Mouse (Mus musculus) heart, postnatal 10 days (tissue): ENCODE results near the gene Dalrd3. TPM values are rescaled to one million over a fixed set of nuclear protein-coding genes. Genes with fewer than 3 reads are reported as not detected.

Experiments used
- DNase-seq, 2 experiments: peaks; one replicate each; pipeline ENCODE4 v3.0.0; 2021
- intact Hi-C: fragments of 180-260 bp; cut with DNase I; formaldehyde crosslinking; loops from one replicate; pipeline ENCODE4 v1.15.1; 2025
- microRNA-seq, 2 experiments: library from miRNA; unstranded; fragments of <30 nt; microRNA quantifications; one replicate each; pipeline ENCODE4 v1.2.0; 2022
- total RNA-seq, 2 experiments: library from RNA; stranded (reverse); gene quantifications; 2 replicates each; pipeline ENCODE4 v1.2.3; 2021

Dalrd3 gene
- total RNA-seq, 2 experiments from 2014 or later: 21.0 TPM

DNA sequence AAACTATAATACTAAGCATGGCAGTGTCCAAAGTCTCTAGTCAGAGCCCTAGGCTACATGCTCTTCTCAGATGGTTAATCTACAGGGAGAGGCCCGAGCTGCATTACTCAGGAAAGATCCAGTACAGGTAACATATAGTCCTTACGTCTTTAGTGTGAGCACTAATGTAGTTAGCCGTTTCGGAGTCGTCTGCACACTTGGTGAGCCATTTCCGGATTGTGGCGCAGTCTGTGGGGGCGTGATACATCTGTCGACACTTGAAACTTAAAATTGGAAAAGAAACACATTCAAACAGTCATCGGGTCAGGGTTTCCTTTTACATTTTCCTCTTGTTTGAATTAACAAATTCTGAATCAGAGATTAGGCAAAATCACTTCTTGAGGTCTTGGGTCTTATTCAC, 41.8 kb downstream of the Dalrd3 start:
- intact Hi-C loops: no loop called here
- DNase-seq: no peak

DNA sequence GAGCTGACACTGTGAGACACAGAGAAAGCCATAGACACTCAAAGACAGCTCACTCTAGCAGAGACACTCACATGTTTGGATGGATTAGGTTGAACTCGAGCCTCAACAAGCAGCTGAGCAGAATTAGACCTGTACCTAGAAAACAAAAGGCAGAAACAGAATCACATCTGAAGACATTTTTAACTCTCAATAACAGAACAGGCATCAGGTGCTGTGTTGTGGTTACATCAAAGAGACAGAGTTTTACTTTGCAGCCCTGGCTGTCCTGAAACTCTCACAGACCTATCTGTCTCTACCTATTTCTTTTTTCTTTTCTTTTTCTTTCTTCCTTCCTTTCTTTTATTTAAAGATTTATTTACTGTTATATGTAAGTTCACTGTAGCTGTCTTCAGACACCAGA, 47.6 kb downstream of the Dalrd3 start:
- DNase-seq: no peak
- intact Hi-C loops: no loop called here

Small RNA genes lying within 50 kb of the gene (microRNA-seq; reads per million reads assigned to microRNA genes)
- 0 reads per million in 2 experiments for gene Gm24083
- gene Mir191: 0 reads per million in 2 experiments
- 1,175 to 1,491 reads per million in 2 experiments for gene Mir425

Other genes with a start within 250 kb of the Dalrd3 start
- gene Gpx1, start 231.0 kb upstream of the Dalrd3 start, total RNA-seq: 100 to 1,000 TPM; 152 to 166 TPM
- 10 to 100 TPM; 94.3 to 95.7 TPM for gene Usp4, start 222.0 kb upstream of the Dalrd3 start, total RNA-seq
- gene 1700102P08Rik, start 177.1 kb upstream of the Dalrd3 start, total RNA-seq: under 1 TPM; 0.31 to 0.74 TPM
- not detected for gene Ccdc36, start 141.4 kb upstream of the Dalrd3 start, total RNA-seq
- gene BC048562, start 133.4 kb upstream of the Dalrd3 start, total RNA-seq: not detected
- 10 to 100 TPM; 27.7 to 31.3 TPM for gene Ccdc71, start 109.4 kb upstream of the Dalrd3 start, total RNA-seq
- 10 to 100 TPM; 29.2 to 33.4 TPM for gene Klhdc8b, start 108.3 kb upstream of the Dalrd3 start, total RNA-seq
- gene Lamb2, start 90.2 kb upstream of the Dalrd3 start, total RNA-seq: 100 to 1,000 TPM; 284 to 331 TPM
- 100 to 1,000 TPM in 1 of 2 experiments, 10 to 100 TPM in 1; 98.4 to 103 TPM for gene Usp19, start 79.3 kb upstream of the Dalrd3 start, total RNA-seq
- 10 to 100 TPM; 84.4 to 86.3 TPM for gene Qars, start 62.2 kb upstream of the Dalrd3 start, total RNA-seq
- 10 to 100 TPM; 83.5 to 89.6 TPM for gene Qrich1, start 53.1 kb upstream of the Dalrd3 start, total RNA-seq
- gene Impdh2, start 9.6 kb upstream of the Dalrd3 start, total RNA-seq: 10 to 100 TPM; 62.3 to 70.0 TPM
- 10 to 100 TPM; 54.5 to 58.6 TPM for gene Ndufaf3, start 2.5 kb upstream of the Dalrd3 start, total RNA-seq
- 10 to 100 TPM; 30.2 to 36.4 TPM for gene Wdr6, start 8.9 kb downstream of the Dalrd3 start, total RNA-seq
- 10 to 100 TPM; 12.7 to 15.1 TPM for gene P4htm, start 27.8 kb downstream of the Dalrd3 start, total RNA-seq
- gene Arih2, start 79.5 kb downstream of the Dalrd3 start, total RNA-seq: 10 to 100 TPM; 55.2 to 56.4 TPM
- gene Slc25a20, start 92.2 kb downstream of the Dalrd3 start, total RNA-seq: 100 to 1,000 TPM; 249 to 251 TPM
- gene Prkar2a, start 119.4 kb downstream of the Dalrd3 start, total RNA-seq: 10 to 100 TPM; 73.4 to 79.1 TPM
- gene Ip6k2, start 213.9 kb downstream of the Dalrd3 start, total RNA-seq: 10 to 100 TPM; 39.6 to 42.0 TPM
- gene Nckipsd, start 238.5 kb downstream of the Dalrd3 start, total RNA-seq: 10 to 100 TPM in 1 of 2 experiments, 1 to 10 TPM in 1; 9.0 to 11.5 TPM